Mouse (Mus musculus) adrenal gland, adult 18-20 months (tissue): ENCODE data around the gene Apbb1ip. TPM values are rescaled to one million over a fixed set of nuclear protein-coding genes. Genes with fewer than 3 reads are reported as not detected.

ENCODE experiments used
- total RNA-seq, 2 experiments: library from RNA; stranded (reverse); gene quantifications; 1 replicate in 1 of 2; 2 replicates in 1 of 2; pipeline ENCODE4 v1.2.3; 2021

Gene Apbb1ip
- total RNA-seq, 2 experiments from 2014 or later = 1.8 to 4.6 TPM

Other genes with a start within 250 kb of the Apbb1ip start
- gene Gad2, start 151.9 kb upstream of the Apbb1ip start, total RNA-seq = not detected
- gene Pdss1, start 121.4 kb downstream of the Apbb1ip start, total RNA-seq = 10 to 100 TPM in 1 of 2 experiments, 1 to 10 TPM in 1; 7.2 to 11.0 TPM